Mouse (Mus musculus) hindbrain, embryonic 14.5 days (tissue): ENCODE measurements at regions not wholly inside any gene's neighbourhood (a gene's known extent, or its start where the extent isn't known, plus 50 kb on each side); places are given as distances from the start of the nearest gene placed in this dataset.

Experiments used
- ATAC-seq: fragments of 200-750 bp; cut with Nextera tagmentation; 2 replicates; pipeline ENCODE4 v1.8.0; 2017; ENCODE audit warnings: moderate number of reproducible peaks, mild to moderate bottlenecking, moderate TSS enrichment, moderate library complexity; ENCODE audit not compliant: low FRiP score
- DNase-seq: peaks from one replicate; pipeline ENCODE4 v3.0.0-alpha.2; 2015; ENCODE audit warnings: low spot score
- H3K27ac ChIP-seq: fragments of 300-500 bp; sonication (generic); 2 replicates; pipeline ENCODE4 v1.5.1; 2014; ENCODE audit warnings: mild to moderate bottlenecking, moderate library complexity
- H3K27me3 ChIP-seq: fragments of 300-500 bp; sonication (generic); 2 replicates; pipeline ENCODE4 v1.6.1; 2014; ENCODE audit warnings: mild to moderate bottlenecking, low read length, mixed read lengths; ENCODE audit not compliant: control insufficient read depth, insufficient read depth
- H3K36me3 ChIP-seq: fragments of 300-500 bp; sonication (generic); replicated peaks from 2 replicates; pipeline ENCODE4 v1.6.1; 2014; ENCODE audit not compliant: control insufficient read depth, insufficient read depth
- H3K4me1 ChIP-seq: fragments of 300-500 bp; sonication (generic); replicated peaks from 2 replicates; pipeline ENCODE4 v1.6.1; 2014; ENCODE audit warnings: antibody characterized with exemption, low read length, mixed read lengths; ENCODE audit not compliant: control insufficient read depth, insufficient read depth
- H3K4me2 ChIP-seq: fragments of 300-500 bp; sonication (generic); replicated peaks from 2 replicates; pipeline ENCODE4 v1.6.1; 2014; ENCODE audit warnings: mild to moderate bottlenecking, moderate library complexity
- H3K4me3 ChIP-seq: fragments of 300-500 bp; sonication (generic); replicated peaks from 2 replicates; pipeline ENCODE4 v1.5.1; 2014; ENCODE audit warnings: mild to moderate bottlenecking, low read length
- H3K9ac ChIP-seq: fragments of 300-500 bp; sonication (generic); 2 replicates; pipeline ENCODE4 v1.6.1; 2014
- H3K9me3 ChIP-seq: fragments of 300-500 bp; sonication (generic); 2 replicates; pipeline ENCODE4 v1.6.1; 2016; ENCODE audit warnings: low read length; ENCODE audit not compliant: control insufficient read depth
- WGBS: fragments of 180-500 bp; shearing (Covaris S2); extraction: QIAGEN DNeasy Blood & Tissue Kit; methylation state at CpG from one replicate; pipeline ENCODE4 v1.1.7; 2014; 5-methylcytosine and 5-hydroxymethylcytosine counted together

GRCm38 (mm10) chr2:146612522-146613288 is 100.6 kb upstream of the Ralgapa2 start:
- Histone ChIP-seq H3K4me2 (peak overlapping the region; percentile 54), H3K4me3 (no peak overlapping the region), H3K4me1 (peaks cover 5% of the 10 kb centered on the region; the same call in 1 of the 2 replicates), H3K9me3 (no peaks in the 10 kb centered on the region), H3K27me3 (0 out of 2 replicates have a peak, but pooled peaks cover 5% of the 10 kb centered on the region), H3K9ac (peak overlapping the region; percentile 28; the same call in 1 of the 2 replicates), H3K27ac (no peak overlapping the region), H3K36me3 (no peaks in the 10 kb centered on the region)
- DNase-seq: peak; percentile 77
- WGBS: 9% methylated on average over 20 of the region's 20 CpGs
- ATAC-seq: 0 out of 2 replicates have a peak, but pooled peaks have one; percentile 32

DNA sequence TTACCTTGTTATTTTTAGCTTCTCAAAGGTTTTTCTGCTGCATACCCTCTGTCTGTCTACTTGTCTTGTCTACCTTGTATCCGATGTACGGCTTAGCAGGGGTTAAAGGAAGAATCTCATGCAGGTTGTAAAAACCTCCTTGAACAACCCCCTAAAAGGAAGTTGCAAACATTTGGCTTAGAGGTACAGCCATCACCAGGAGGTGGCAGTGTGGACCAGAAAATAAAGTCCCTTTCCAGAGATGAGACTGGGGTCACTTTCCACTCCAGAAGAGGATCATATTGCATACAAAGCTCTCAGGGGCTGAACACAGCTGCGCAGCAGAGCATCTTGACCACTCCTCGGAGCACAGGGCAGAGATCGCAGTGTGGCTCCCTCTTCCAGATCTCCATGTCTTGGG is 109.0 kb upstream of the Ralgapa2 start:
- Histone ChIP-seq H3K4me1 (no peaks in the 10 kb centered on the region), H3K9me3 (no peaks in the 10 kb centered on the region), H3K36me3 (no peaks in the 10 kb centered on the region), H3K4me2 (no peak overlapping the region), H3K27ac (no peak overlapping the region), H3K9ac (no peak overlapping the region), H3K4me3 (no peak overlapping the region), H3K27me3 (peaks cover 29% of the 10 kb centered on the region)
- DNase-seq (peak; percentile 88), ATAC-seq (peak; percentile 60; the same call in 1 of the 2 replicates)
- WGBS: 15% methylated on average over 5 of the region's 5 CpGs

- H3K4me1 ChIP-seq: no peaks in the 10 kb centered on the region
- WGBS: 75% methylated on average over 1 of the region's 1 CpGs
- no peak overlapping the region for H3K4me2 ChIP-seq
- DNase-seq: no peak
- H3K27me3 ChIP-seq: peaks cover 29% of the 10 kb centered on the region
- H3K9me3 ChIP-seq: no peaks in the 10 kb centered on the region
- no peak overlapping the region for H3K27ac ChIP-seq
- no peak for ATAC-seq
- no peaks in the 10 kb centered on the region for H3K36me3 ChIP-seq
- H3K9ac ChIP-seq: no peak overlapping the region
- H3K4me3 ChIP-seq: no peak overlapping the region
Observed at GRCm38 (mm10) chr2:146623052-146623451, 110.9 kb upstream of the Ralgapa2 start.

- Histone ChIP-seq H3K27me3 (peaks cover 34% of the 10 kb centered on the region), H3K4me1 (no peaks in the 10 kb centered on the region), H3K4me3 (no peak overlapping the region), H3K27ac (no peak overlapping the region), H3K4me2 (no peak overlapping the region), H3K9me3 (no peaks in the 10 kb centered on the region), H3K9ac (no peak overlapping the region), H3K36me3 (no peaks in the 10 kb centered on the region)
- ATAC-seq (no peak), DNase-seq (no peak)
- 51% methylated on average over 5 of the region's 5 CpGs for WGBS
Observed at GRCm38 (mm10) chr2:146624207-146624606, 112.1 kb upstream of the Ralgapa2 start.

- 43% methylated on average over 5 of the region's 5 CpGs for WGBS
- H3K27ac ChIP-seq: no peak overlapping the region
- H3K9me3 ChIP-seq: no peaks in the 10 kb centered on the region
- no peak for DNase-seq
- H3K36me3 ChIP-seq: no peaks in the 10 kb centered on the region
- H3K4me2 ChIP-seq: no peak overlapping the region
- no peak overlapping the region for H3K4me3 ChIP-seq
- ATAC-seq: no peak
- no peaks in the 10 kb centered on the region for H3K4me1 ChIP-seq
- peaks cover 29% of the 10 kb centered on the region for H3K27me3 ChIP-seq
- H3K9ac ChIP-seq: no peak overlapping the region
Observed at GRCm38 (mm10) chr2:146625166-146625751, 113.1 kb upstream of the Ralgapa2 start.

- ATAC-seq: no peak
- H3K4me3 ChIP-seq: no peak overlapping the region
- no peaks in the 10 kb centered on the region for H3K9me3 ChIP-seq
- no peak overlapping the region for H3K9ac ChIP-seq
- WGBS: 74% methylated on average over 1 of the region's 1 CpGs
- no peak overlapping the region for H3K4me2 ChIP-seq
- no peaks in the 10 kb centered on the region for H3K4me1 ChIP-seq
- DNase-seq: no peak
- no peak overlapping the region for H3K27ac ChIP-seq
- peaks cover 37% of the 10 kb centered on the region for H3K27me3 ChIP-seq
- H3K36me3 ChIP-seq: no peaks in the 10 kb centered on the region
Observed at GRCm38 (mm10) chr2:146626531-146626930, 114.4 kb upstream of the Ralgapa2 start.

- no peak for ATAC-seq
- H3K4me2 ChIP-seq: no peak overlapping the region
- H3K4me1 ChIP-seq: no peaks in the 10 kb centered on the region
- no peaks in the 10 kb centered on the region for H3K9me3 ChIP-seq
- no peaks in the 10 kb centered on the region for H3K36me3 ChIP-seq
- no peak overlapping the region for H3K4me3 ChIP-seq
- no peak for DNase-seq
- H3K27me3 ChIP-seq: peaks cover 36% of the 10 kb centered on the region
- no peak overlapping the region for H3K9ac ChIP-seq
- no peak overlapping the region for H3K27ac ChIP-seq
- 81% methylated on average over 3 of the region's 3 CpGs for WGBS
Observed at GRCm38 (mm10) chr2:146630179-146630578, 118.0 kb upstream of the Ralgapa2 start.

DNA sequence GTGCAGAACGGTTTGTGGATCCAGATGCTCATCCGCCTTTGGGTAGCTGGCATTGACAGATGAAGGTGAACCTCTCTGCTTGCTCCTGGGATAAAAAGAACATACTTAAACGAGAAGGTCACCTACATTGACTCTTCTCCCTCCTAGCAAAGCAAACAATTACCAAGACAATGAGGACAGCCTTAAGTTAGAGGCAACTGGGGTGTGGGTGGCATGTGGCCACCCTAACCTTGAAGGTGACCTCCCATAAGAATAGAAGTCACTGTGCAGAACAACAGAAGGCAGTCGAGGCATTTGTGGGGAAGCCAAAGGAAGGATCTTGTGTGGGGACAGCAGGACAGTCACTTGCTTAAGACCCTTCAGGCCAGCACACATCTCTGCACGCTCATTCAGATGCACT is 119.0 kb upstream of the Ralgapa2 start:
- Histone ChIP-seq H3K27me3 (peaks cover 28% of the 10 kb centered on the region), H3K4me3 (no peak overlapping the region), H3K27ac (no peak overlapping the region), H3K4me2 (no peak overlapping the region), H3K36me3 (no peaks in the 10 kb centered on the region), H3K4me1 (no peaks in the 10 kb centered on the region), H3K9me3 (no peaks in the 10 kb centered on the region), H3K9ac (no peak overlapping the region)
- DNase-seq (no peak), ATAC-seq (no peak)
- 57% methylated on average over 5 of the region's 5 CpGs for WGBS

DNA sequence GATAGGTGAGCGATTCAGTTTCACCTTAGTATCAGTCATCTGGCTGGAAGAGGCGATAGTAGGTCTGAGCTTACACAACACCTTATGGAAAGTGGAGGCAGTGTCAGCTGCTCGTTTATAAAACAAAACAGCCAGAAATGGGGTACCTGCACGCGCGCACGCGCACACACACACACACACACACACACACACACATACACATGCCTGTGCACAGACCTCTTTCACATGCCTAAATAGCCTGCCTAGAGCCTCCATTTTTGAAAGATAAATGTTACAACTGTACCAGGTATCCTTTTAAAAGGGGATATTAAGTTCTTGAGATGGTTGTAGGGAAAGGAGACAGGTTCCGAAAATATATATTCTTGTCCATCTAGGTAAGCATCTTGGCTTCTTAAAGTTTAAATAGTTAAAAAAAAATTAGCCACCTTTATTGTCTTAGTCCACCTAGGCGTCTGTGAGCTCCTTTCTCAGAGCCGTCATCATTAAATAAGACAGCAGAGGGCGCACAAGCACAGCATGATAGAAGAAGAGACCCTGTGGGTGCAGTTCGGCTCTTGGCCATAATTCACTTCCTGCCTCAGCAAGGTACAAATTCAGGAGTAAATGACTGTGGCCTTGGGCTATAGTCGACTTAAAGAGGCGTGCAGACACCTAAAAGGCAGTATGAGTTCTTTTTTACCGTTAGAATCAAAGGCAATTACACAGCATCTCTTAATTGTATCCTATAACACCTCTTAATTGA is 121.4 kb upstream of the Ralgapa2 start:
- Histone ChIP-seq H3K4me3 (no peak overlapping the region), H3K36me3 (no peaks in the 10 kb centered on the region), H3K4me2 (no peak overlapping the region), H3K27ac (no peak overlapping the region), H3K9me3 (no peaks in the 10 kb centered on the region), H3K27me3 (peaks cover 39% of the 10 kb centered on the region), H3K4me1 (no peaks in the 10 kb centered on the region), H3K9ac (no peak overlapping the region)
- DNase-seq (peak; percentile 94), ATAC-seq (peak; percentile 78)
- WGBS: 51% methylated on average over 16 of the region's 16 CpGs
